Mouse (Mus musculus) kidney, postnatal 36 days (tissue): ENCODE results near the gene Ovol1.

Experiments used
- DNase-seq, 2 experiments: peaks; one replicate each; pipeline ENCODE4 v3.0.0; 2021 to 2022; ENCODE audit warnings: mixed read lengths in 2 of 2

Ovol1 gene

GRCm38 (mm10) chr19:5568470-5569140 lies 8.2 kb upstream of the Ovol1 start:
- DNase-seq = peak; percentile 83 to 90

GRCm38 (mm10) chr19:5567534-5568469 lies 7.4 kb upstream of the Ovol1 start, which contains the start of gene Ap5b1:
Gene Ap5b1, plus strand, starts transcription at chr19:5568025.
- DNase-seq = peak; percentile 87 to 94

GRCm38 (mm10) chr19:5567180-5567533 lies 6.7 kb upstream of the Ovol1 start:
- no peak for DNase-seq

- DNase-seq = peak; percentile 81 to 83
These were observed 5.9 kb upstream of the Ovol1 start for GRCm38 (mm10) chr19:5566316-5566715.

- peak; percentile 51 to 68 for DNase-seq
These were observed 2.3 kb upstream of the Ovol1 start for GRCm38 (mm10) chr19:5562776-5563175.

GRCm38 (mm10) chr19:5561886-5562285 lies 1.4 kb upstream of the Ovol1 start:
- DNase-seq = peak; percentile 14 to 36

- peak; percentile 78 to 87 for DNase-seq
These were observed 875 bp upstream of the Ovol1 start for GRCm38 (mm10) chr19:5561252-5561790.

GRCm38 (mm10) chr19:5559631-5560456 lies 602 bp downstream of the Ovol1 start:
- peak; percentile 50 to 67 for DNase-seq

- DNase-seq = peak; percentile 88 to 90
These were observed 1.2 kb downstream of the Ovol1 start for GRCm38 (mm10) chr19:5559229-5559628.

- DNase-seq = peak; percentile 19 to 49
These were observed 1.7 kb downstream of the Ovol1 start for GRCm38 (mm10) chr19:5558770-5559169.

GRCm38 (mm10) chr19:5558169-5558568 lies 2.3 kb downstream of the Ovol1 start:
- DNase-seq = peak; percentile 73 to 78

GRCm38 (mm10) chr19:5554212-5554611 lies 6.2 kb downstream of the Ovol1 start:
- peak; percentile 87 to 88 for DNase-seq

GRCm38 (mm10) chr19:5553802-5554201 lies 6.6 kb downstream of the Ovol1 start:
- peak; percentile 44 to 54 for DNase-seq

- DNase-seq = no peak
These were observed 12.9 kb downstream of the Ovol1 start for GRCm38 (mm10) chr19:5547471-5548056.

GRCm38 (mm10) chr19:5544031-5544430 lies 16.4 kb downstream of the Ovol1 start:
- no peak for DNase-seq

- no peak for DNase-seq
These were observed 17.1 kb downstream of the Ovol1 start for GRCm38 (mm10) chr19:5543362-5543761.

- DNase-seq = no peak
These were observed 21.7 kb downstream of the Ovol1 start for GRCm38 (mm10) chr19:5538786-5539185.

GRCm38 (mm10) chr19:5532520-5532919 lies 27.9 kb downstream of the Ovol1 start:
- DNase-seq = no peak

- DNase-seq = peak in 1 of 2 experiments; percentile 12
These were observed 30.3 kb downstream of the Ovol1 start for GRCm38 (mm10) chr19:5530138-5530524.

GRCm38 (mm10) chr19:5529325-5530137 lies 30.9 kb downstream of the Ovol1 start:
- DNase-seq = peak; percentile 98 to 99

GRCm38 (mm10) chr19:5525204-5525603 lies 35.2 kb downstream of the Ovol1 start:
- DNase-seq = no peak
